7 mouse cellular contexts compared by ENCODE assay signal in the genomic region with DNA sequence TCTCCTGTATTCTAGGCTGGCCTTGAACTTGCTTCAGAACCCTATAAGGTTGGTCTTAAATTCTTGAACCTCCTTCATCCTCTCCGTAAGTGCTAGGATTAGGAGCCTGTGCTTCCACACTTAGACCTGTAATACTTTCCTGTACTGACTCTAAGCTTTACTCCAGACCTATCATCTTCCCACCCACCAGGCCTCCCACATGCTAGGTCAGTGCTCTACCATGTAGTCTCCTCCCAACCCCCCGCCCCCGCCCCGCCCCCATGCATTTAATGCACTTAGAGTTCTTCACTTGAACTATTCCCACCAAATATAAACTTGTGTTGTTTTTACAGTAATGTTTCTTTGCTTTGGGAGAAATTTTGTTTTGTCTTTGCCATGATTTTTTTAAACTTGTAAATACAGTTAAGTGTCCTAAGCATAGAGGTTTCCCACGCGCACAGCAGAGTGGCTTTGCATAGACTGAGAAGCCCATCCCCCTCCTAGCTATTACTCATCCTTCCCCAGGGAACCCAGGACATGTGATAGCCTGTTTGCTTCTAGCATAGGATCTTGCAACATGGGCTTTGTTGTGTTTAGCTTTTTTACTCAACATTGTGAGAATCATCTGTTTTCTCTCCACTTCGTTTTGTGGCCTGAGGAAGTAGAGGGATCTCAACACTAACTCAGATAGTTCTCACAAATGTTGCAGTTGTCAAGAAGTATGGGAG. TPM values are rescaled to one million over a fixed set of nuclear protein-coding genes. Genes with fewer than 3 reads are reported as not detected.
DNase-seq lines count a peak whose midpoint lies in the region; ATAC-seq and TF ChIP-seq lines count a peak whose summit lies in the region.

No protein-coding gene starts in this region.

- 66% methylated on average over 7 of the region's 7 CpGs for WGBS in heart, embryonic 10.5 days
- 72% methylated on average over 7 of the region's 7 CpGs for WGBS in liver, embryonic 12.5 days (ENCODE audit: insufficient replicate concordance)

- H3K27ac ChIP-seq in bone marrow macrophage, adult 2 months (ENCODE audit: insufficient read depth, low read depth, low read length) = peak overlapping the region; percentile 91
- H3K27ac ChIP-seq in heart, embryonic 10.5 days = 0 out of 2 replicates have a peak overlapping the region, but pooled peaks have one; percentile 2
- H3K27ac ChIP-seq in liver, embryonic 12.5 days = peak overlapping the region; percentile 11

- no peak overlapping the region for H3K4me2 ChIP-seq in liver, embryonic 12.5 days

- no peaks in the 10 kb centered on the region for H3K27me3 ChIP-seq in heart, embryonic 10.5 days (ENCODE audit: insufficient read depth, poor library complexity, severe bottlenecking)
- no peaks in the 10 kb centered on the region for H3K27me3 ChIP-seq in liver, embryonic 12.5 days (replicated peaks)

- H3K4me1 ChIP-seq in bone marrow macrophage, adult 2 months (ENCODE audit: control insufficient read depth, insufficient read depth, low read length) = peaks cover 68% of the 10 kb centered on the region
- H3K4me1 ChIP-seq in heart, embryonic 10.5 days = peaks cover 50% of the 10 kb centered on the region
- peaks cover 96% of the 10 kb centered on the region for H3K4me1 ChIP-seq in liver, embryonic 12.5 days

- TF ChIP-seq CTCF in bone marrow macrophage, adult 2 months (IDR thresholded peaks at IDR 0.05; ENCODE audit: low read depth, low read length) = no peak

- ATAC-seq in liver, embryonic 12.5 days = no peak; the same call in 1 of the 2 replicates
- ATAC-seq in erythroid progenitor cell, adult 5-6 weeks (replicated peaks; ENCODE audit: low FRiP score, poor library complexity, severe bottlenecking) = no peak
- ATAC-seq in activated CD4-positive, CD25-positive, alpha-beta regulatory T cell, adult 4 months = no peak

- H3K4me3 ChIP-seq in bone marrow macrophage, adult 2 months (ENCODE audit: insufficient read depth, low read length) = no peak overlapping the region
- H3K4me3 ChIP-seq in heart, embryonic 10.5 days = no peak overlapping the region
- no peak overlapping the region for H3K4me3 ChIP-seq in liver, embryonic 12.5 days

- peak; percentile 18 for DNase-seq in retina, embryonic 14.5 days (ENCODE audit: low spot score)
- DNase-seq in retina, postnatal 1 day = no peak
- no peak for DNase-seq in heart, embryonic 10.5 days (ENCODE audit: low spot score)

- 0 out of 2 replicates have a peak, but pooled peaks cover 3% of the 10 kb centered on the region for H3K36me3 ChIP-seq in heart, embryonic 10.5 days
- peaks cover 11% of the 10 kb centered on the region; the same call in 1 of the 2 replicates for H3K36me3 ChIP-seq in liver, embryonic 12.5 days

- H3K9ac ChIP-seq in liver, embryonic 12.5 days = no peak overlapping the region

- TF ChIP-seq POLR2A in bone marrow macrophage, adult 2 months (IDR thresholded peaks at IDR 0.05; ENCODE audit: borderline replicate concordance, low read depth, low read length) = no peak

- H3K9me3 ChIP-seq in heart, embryonic 10.5 days = no peaks in the 10 kb centered on the region
- no peaks in the 10 kb centered on the region for H3K9me3 ChIP-seq in liver, embryonic 12.5 days (replicated peaks)

RNA-seq across cellular contexts. Expression of gene Zzz3, which starts 6.8 kb away (rescaled TPM):
- polyA plus RNA-seq in bone marrow macrophage, adult 2 months (2012; ENCODE audit: insufficient read depth, insufficient read length, missing spikeins) = 32.0 and 40.5 TPM in 2 replicates
- 41.1 and 42.7 TPM in 2 replicates for polyA plus RNA-seq in heart, embryonic 10.5 days (2016; fragmentation: Nextera tagmentation; extraction: Ambion mirVana)
- polyA plus RNA-seq in liver, embryonic 12.5 days (2016; fragmentation: Nextera tagmentation; extraction: Ambion mirVana) = 23.5 and 25.7 TPM in 2 replicates
- total RNA-seq in erythroid progenitor cell, adult 5-6 weeks (2015; ENCODE audit: low replicate concordance) = 43.2 and 55.3 TPM in 2 replicates
- 42.9 and 44.8 TPM in 2 replicates for total RNA-seq in erythroid progenitor cell, adult 5-6 weeks (2017; ENCODE audit: low replicate concordance)
- 10 to 100 TPM; 22.2 to 29.7 TPM for polyA plus RNA-seq in activated CD4-positive, CD25-positive, alpha-beta regulatory T cell, adult 4 months (2017; shearing (Covaris generic))

RNA-seq across cellular contexts. Expression of gene Usp33, which starts 55.8 kb away (rescaled TPM):
- 36.1 TPM in 2 replicates for polyA plus RNA-seq in bone marrow macrophage, adult 2 months (2012; ENCODE audit: insufficient read depth, insufficient read length, missing spikeins)
- 36.2 and 37.6 TPM in 2 replicates for polyA plus RNA-seq in heart, embryonic 10.5 days (2016; fragmentation: Nextera tagmentation; extraction: Ambion mirVana)
- polyA plus RNA-seq in liver, embryonic 12.5 days (2016; fragmentation: Nextera tagmentation; extraction: Ambion mirVana) = 30.1 and 30.9 TPM in 2 replicates
- total RNA-seq in erythroid progenitor cell, adult 5-6 weeks (2015; ENCODE audit: low replicate concordance) = 56.6 and 66.7 TPM in 2 replicates
- 82.3 and 102 TPM in 2 replicates for total RNA-seq in erythroid progenitor cell, adult 5-6 weeks (2017; ENCODE audit: low replicate concordance)
- polyA plus RNA-seq in activated CD4-positive, CD25-positive, alpha-beta regulatory T cell, adult 4 months (2017; shearing (Covaris generic)) = 10 to 100 TPM; 29.7 to 33.0 TPM

Comparison
In these comparisons a context has a peak if more than half of its experiments do, and no peak if none do; other contexts are left out.
1. H3K27ac ChIP-seq: peak in every context shown above with its lines; median percentile 91 in bone marrow macrophage, adult 2 months; 11 in liver, embryonic 12.5 days; 2 in heart, embryonic 10.5 days.